Mouse (Mus musculus) E14TG2a.4 (cell line): ENCODE measurements around the gene Clta.

ENCODE experiments used
- H3K27me3 ChIP-seq: 2 replicates; pipeline ENCODE4 v1.6.1; 2014; ENCODE audit warnings: low read length, control low read depth; ENCODE audit not compliant: insufficient read depth
- H3K36me3 ChIP-seq: 2 replicates; pipeline ENCODE4 v1.6.1; 2014; ENCODE audit warnings: low read length, control low read depth; ENCODE audit not compliant: insufficient read depth
- H3K4me1 ChIP-seq: replicated peaks from 2 replicates; pipeline ENCODE4 v1.6.1; 2014; ENCODE audit warnings: low read depth, low read length, control low read depth
- H3K4me3 ChIP-seq: replicated peaks from 2 replicates; pipeline ENCODE4 v1.5.1; 2014; ENCODE audit warnings: mild to moderate bottlenecking, low read length
- H3K9me3 ChIP-seq: 2 replicates; pipeline ENCODE4 v1.6.1; 2014; ENCODE audit warnings: low read length, control low read depth
- CTCF ChIP-seq: conservative IDR thresholded peaks from 2 replicates; pipeline ENCODE4 v1.5.1; 2014; ENCODE audit warnings: low read length
- NANOG ChIP-seq: IDR thresholded peaks from 2 replicates; pipeline ENCODE4 v1.6.1; 2014; ENCODE audit warnings: borderline replicate concordance, low read length, mixed read lengths
- POU5F1 ChIP-seq: IDR thresholded peaks from 2 replicates; pipeline ENCODE4 v1.6.1; 2014; ENCODE audit warnings: low read length, borderline replicate concordance

Clta gene

GRCm38 (mm10) chr4:44070641-44071040 is 66.4 kb downstream of the Clta start:
- no peaks in the 10 kb centered on the region for H3K9me3 ChIP-seq
- no peaks in the 10 kb centered on the region for H3K36me3 ChIP-seq
- peaks cover 22% of the 10 kb centered on the region for H3K27me3 ChIP-seq
- TF ChIP-seq POU5F1 = no peak
- H3K4me1 ChIP-seq = peaks cover 69% of the 10 kb centered on the region
- no peak overlapping the region for H3K4me3 ChIP-seq

GRCm38 (mm10) chr4:44071741-44072145 is 67.5 kb downstream of the Clta start:
- no peak for TF ChIP-seq NANOG
- TF ChIP-seq CTCF = no peak
- TF ChIP-seq POU5F1 = no peak

GRCm38 (mm10) chr4:44072146-44072872 is 68.1 kb downstream of the Clta start:
- no peaks in the 10 kb centered on the region for H3K9me3 ChIP-seq

More at GRCm38 (mm10) chr4:44071741-44072145, 67.5 kb downstream of the Clta start:
- H3K9me3 ChIP-seq = no peaks in the 10 kb centered on the region
- no peaks in the 10 kb centered on the region for H3K36me3 ChIP-seq
- H3K27me3 ChIP-seq = peaks cover 22% of the 10 kb centered on the region
- peaks cover 58% of the 10 kb centered on the region for H3K4me1 ChIP-seq
- peak overlapping the region; percentile 97 for H3K4me3 ChIP-seq

GRCm38 (mm10) chr4:44072873-44073441 is 68.7 kb downstream of the Clta start:
- Histone ChIP-seq H3K4me3 (peak overlapping the region; percentile 97), H3K9me3 (no peaks in the 10 kb centered on the region), H3K27me3 (peaks cover 19% of the 10 kb centered on the region), H3K36me3 (no peaks in the 10 kb centered on the region), H3K4me1 (peaks cover 46% of the 10 kb centered on the region)
- TF ChIP-seq CTCF = no peak
- no peak for TF ChIP-seq NANOG
- TF ChIP-seq POU5F1 = no peak

More at GRCm38 (mm10) chr4:44072146-44072872, 68.1 kb downstream of the Clta start:
- Histone ChIP-seq H3K4me1 (peaks cover 52% of the 10 kb centered on the region), H3K27me3 (peaks cover 21% of the 10 kb centered on the region), H3K4me3 (peak overlapping the region; percentile 97), H3K36me3 (no peaks in the 10 kb centered on the region)
- no peak for TF ChIP-seq CTCF
- TF ChIP-seq POU5F1 = no peak
- no peak for TF ChIP-seq NANOG

GRCm38 (mm10) chr4:44073799-44074198 is 69.5 kb downstream of the Clta start:
- Histone ChIP-seq H3K36me3 (no peaks in the 10 kb centered on the region), H3K4me1 (peaks cover 39% of the 10 kb centered on the region), H3K9me3 (no peaks in the 10 kb centered on the region), H3K4me3 (no peak overlapping the region), H3K27me3 (peaks cover 18% of the 10 kb centered on the region)
- no peak for TF ChIP-seq NANOG
- TF ChIP-seq POU5F1 = no peak
- TF ChIP-seq CTCF = no peak

GRCm38 (mm10) chr4:44074422-44074821 is 70.2 kb downstream of the Clta start:
- Histone ChIP-seq H3K4me3 (no peak overlapping the region), H3K4me1 (peaks cover 33% of the 10 kb centered on the region), H3K36me3 (no peaks in the 10 kb centered on the region), H3K27me3 (peaks cover 18% of the 10 kb centered on the region), H3K9me3 (no peaks in the 10 kb centered on the region)
- TF ChIP-seq NANOG = no peak
- no peak for TF ChIP-seq CTCF
- no peak for TF ChIP-seq POU5F1

GRCm38 (mm10) chr4:44078358-44078933 is 74.2 kb downstream of the Clta start:
- Histone ChIP-seq H3K4me3 (no peak overlapping the region), H3K4me1 (peaks cover 9% of the 10 kb centered on the region; the same call in 1 of the 2 replicates), H3K27me3 (peaks cover 19% of the 10 kb centered on the region), H3K36me3 (no peaks in the 10 kb centered on the region), H3K9me3 (no peaks in the 10 kb centered on the region)
- TF ChIP-seq NANOG (no peak), CTCF (no peak), POU5F1 (no peak)
